In genomic region chr10:127763914-127764680, GRCm38 (mm10) we compare ENCODE assay signal across 12 mouse cellular contexts. TPM values are rescaled to one million over a fixed set of nuclear protein-coding genes. Genes with fewer than 3 reads are reported as not detected.
DNase-seq lines count a peak whose midpoint lies in the region; ATAC-seq and TF ChIP-seq lines count a peak whose summit lies in the region.
"Had no signal": no experiment of that assay in that cellular context is flagged by ENCODE, and none has a peak within 500 bp of the region (broad histone marks: within the 10 kb centered on the region; RNA-seq: fewer than 3 reads in every experiment).

No protein-coding gene starts in this region.

- H3K27me3 ChIP-seq in kidney, adult 2 months (replicated peaks; ENCODE audit: control insufficient read depth, insufficient read depth, low read length), result no peaks in the 10 kb centered on the region
- no peaks in the 10 kb centered on the region for H3K27me3 ChIP-seq in liver, embryonic 12.5 days (replicated peaks)
- H3K27me3 ChIP-seq: heart, embryonic 15.5 days had no signal

- H3K4me2 ChIP-seq in liver, embryonic 12.5 days, result no peak overlapping the region
- H3K4me2 ChIP-seq: heart, embryonic 15.5 days had no signal

- no peaks in the 10 kb centered on the region for H3K9me3 ChIP-seq in liver, embryonic 12.5 days (replicated peaks)
- H3K9me3 ChIP-seq: heart, embryonic 15.5 days; limb, embryonic 10.5 days had no signal

- H3K4me1 ChIP-seq in kidney, adult 2 months (ENCODE audit: control insufficient read depth, insufficient read depth, low read length), result peaks cover 5% of the 10 kb centered on the region; the same call in 1 of the 2 replicates
- H3K4me1 ChIP-seq in liver, embryonic 12.5 days, result no peaks in the 10 kb centered on the region
- H3K4me1 ChIP-seq: heart, embryonic 15.5 days; limb, embryonic 10.5 days had no signal

- TF ChIP-seq CTCF in kidney, adult 2 months (conservative IDR thresholded peaks at IDR 0.05; ENCODE audit: insufficient read depth, insufficient read length, low read depth, low read length), result no peak

- no peak for TF ChIP-seq POLR2A in kidney, adult 2 months (IDR thresholded peaks at IDR 0.05; ENCODE audit: low read depth, low read length)

- no peak overlapping the region for H3K4me3 ChIP-seq in kidney, adult 2 months (ENCODE audit: insufficient read depth, low read depth, low read length)
- H3K4me3 ChIP-seq in liver, embryonic 12.5 days, result no peak overlapping the region
- H3K4me3 ChIP-seq: heart, embryonic 15.5 days; limb, embryonic 10.5 days had no signal

- peak; percentile 33 for DNase-seq in testis, postnatal 10 days (ENCODE audit: low spot score)
- DNase-seq in testis, postnatal 14 days (ENCODE audit: low spot score), result no peak
- peak; percentile 85 for DNase-seq in kidney, adult 2 months
- no peak for DNase-seq in urinary bladder, postnatal 36 days (ENCODE audit: low spot score in 2 of 2)
- no peak for DNase-seq in gastrocnemius, postnatal 4 days (ENCODE audit: low spot score in 2 of 2)
- DNase-seq in lung, postnatal 14 days, result no peak
- no peak for DNase-seq in B cell, adult 2 months

- no peak overlapping the region for H3K9ac ChIP-seq in liver, embryonic 12.5 days
- H3K9ac ChIP-seq: heart, embryonic 15.5 days had no signal

- no peak overlapping the region for H3K27ac ChIP-seq in kidney, adult 2 months (ENCODE audit: insufficient read depth, low read depth, low read length)
- H3K27ac ChIP-seq in liver, embryonic 12.5 days, result peak overlapping the region; percentile 59
- H3K27ac ChIP-seq: heart, embryonic 15.5 days; limb, embryonic 10.5 days had no signal

- 37% methylated on average over 12 of the region's 12 CpGs for WGBS in kidney, adult 2 months
- 58% methylated on average over 12 of the region's 12 CpGs for WGBS in liver, embryonic 12.5 days (ENCODE audit: insufficient replicate concordance)

- ATAC-seq in liver, embryonic 12.5 days, result peak; percentile 67

- no peaks in the 10 kb centered on the region for H3K36me3 ChIP-seq in kidney, adult 2 months (ENCODE audit: control insufficient read depth, insufficient read depth, low read length)
- no peaks in the 10 kb centered on the region for H3K36me3 ChIP-seq in liver, embryonic 12.5 days
- H3K36me3 ChIP-seq: heart, embryonic 15.5 days; limb, embryonic 10.5 days had no signal

RNA-seq across cellular contexts. Expression of gene Rdh16f1, which starts 4.5 kb away (rescaled TPM):
- 2.1 and 2.3 TPM in 2 replicates for polyA plus RNA-seq in kidney, adult 2 months (2012; rRNA removed)
- 0.11 and 0.18 TPM in 2 replicates for polyA plus RNA-seq in liver, embryonic 12.5 days (2016; fragmentation: Nextera tagmentation; extraction: Ambion mirVana)
- total RNA-seq in gastrocnemius, postnatal 4 days (2021), result under 1 TPM in 1 of 2 experiments, not detected in 1; 0.29 TPM
- total RNA-seq: layer of hippocampus, adult 18-20 months had no signal
- polyA plus RNA-seq: heart, embryonic 15.5 days; limb, embryonic 10.5 days had no signal

RNA-seq across cellular contexts. Expression of gene Rdh1, which starts 4.6 kb away (rescaled TPM):
- polyA plus RNA-seq in kidney, adult 2 months (2012; rRNA removed), result 1.1 and 1.3 TPM in 2 replicates
- 0.22 and 0.30 TPM in 2 replicates for polyA plus RNA-seq in liver, embryonic 12.5 days (2016; fragmentation: Nextera tagmentation; extraction: Ambion mirVana)
- total RNA-seq in gastrocnemius, postnatal 4 days (2021), result under 1 TPM; 0.08 to 0.15 TPM
- polyA plus RNA-seq: limb, embryonic 10.5 days; thymus, postnatal 0 days had no signal

RNA-seq across cellular contexts. Expression of gene Rdh9, which starts 12.1 kb away (rescaled TPM):
- polyA plus RNA-seq in kidney, adult 2 months (2012; rRNA removed), result 0.10 and 0.13 TPM in 2 replicates
- polyA plus RNA-seq in liver, embryonic 12.5 days (2016; fragmentation: Nextera tagmentation; extraction: Ambion mirVana), result not detected in 2 replicates
- total RNA-seq in gastrocnemius, postnatal 4 days (2021), result under 1 TPM in 1 of 2 experiments, not detected in 1; 0.34 TPM
- polyA plus RNA-seq: thymus, postnatal 0 days had no signal

RNA-seq across cellular contexts. Expression of gene Gpr182, which starts 12.6 kb away (rescaled TPM):
- 8.1 and 9.7 TPM in 2 replicates for polyA plus RNA-seq in kidney, adult 2 months (2012; rRNA removed)
- 10.3 and 11.2 TPM in 2 replicates for polyA plus RNA-seq in liver, embryonic 12.5 days (2016; fragmentation: Nextera tagmentation; extraction: Ambion mirVana)
- under 1 TPM; 0.34 to 0.56 TPM for total RNA-seq in gastrocnemius, postnatal 4 days (2021)

RNA-seq across cellular contexts. Expression of gene Zbtb39, which starts 24.8 kb away (rescaled TPM):
- polyA plus RNA-seq in kidney, adult 2 months (2012; rRNA removed), result 7.2 and 7.3 TPM in 2 replicates
- 1.3 and 1.4 TPM in 2 replicates for polyA plus RNA-seq in liver, embryonic 12.5 days (2016; fragmentation: Nextera tagmentation; extraction: Ambion mirVana)
- 1 to 10 TPM; 6.9 to 8.2 TPM for total RNA-seq in gastrocnemius, postnatal 4 days (2021)

Comparison
In these comparisons a context has a peak if more than half of its experiments do, and no peak if none do; other contexts are left out.
1. DNase-seq: peak in testis, postnatal 10 days (single experiment) and kidney, adult 2 months (single experiment); none in testis, postnatal 14 days (single experiment), urinary bladder, postnatal 36 days (0 of 2), gastrocnemius, postnatal 4 days (0 of 2), lung, postnatal 14 days (single experiment) and B cell, adult 2 months (0 of 2).